Comparison of ENCODE assay signal across 8 mouse cellular contexts in genomic region chr17:24886932-24887271, GRCm38 (mm10). TPM values are rescaled to one million over a fixed set of nuclear protein-coding genes. Genes with fewer than 3 reads are reported as not detected.
DNase-seq lines count a peak whose midpoint lies in the region; ATAC-seq and TF ChIP-seq lines count a peak whose summit lies in the region.

No protein-coding gene starts in this region.

- peaks cover 23% of the 10 kb centered on the region for H3K4me1 ChIP-seq in heart, embryonic 12.5 days (replicated peaks)
- no peaks in the 10 kb centered on the region for H3K4me1 ChIP-seq in ES-Bruce4 (ENCODE audit: control insufficient read depth, insufficient read depth, low read length)
- H3K4me1 ChIP-seq in forebrain, embryonic 15.5 days = peaks cover 31% of the 10 kb centered on the region
- peaks cover 28% of the 10 kb centered on the region for H3K4me1 ChIP-seq in liver, embryonic 16.5 days (ENCODE audit: control insufficient read depth, low read depth, low read length)

- no peak for DNase-seq in heart, postnatal 25 days (ENCODE audit: low spot score)
- no peak for DNase-seq in cerebellum, adult 18-20 months
- no peak for DNase-seq in spleen, postnatal 36 days (ENCODE audit: low spot score in 2 of 2)
- DNase-seq in kidney, adult 11 months = no peak

- TF ChIP-seq EP300 in ES-Bruce4 (IDR thresholded peaks at IDR 0.05; ENCODE audit: insufficient read depth, low read depth, low read length) = no peak

- peak overlapping the region; percentile 81 for H3K4me3 ChIP-seq in heart, embryonic 12.5 days
- H3K4me3 ChIP-seq in ES-Bruce4 (ENCODE audit: low read depth, low read length) = peak overlapping the region; percentile 91
- H3K4me3 ChIP-seq in forebrain, embryonic 15.5 days = peak overlapping the region; percentile 58
- peak overlapping the region; percentile 94 for H3K4me3 ChIP-seq in liver, embryonic 16.5 days (ENCODE audit: low read depth, low read length)

- H3K9ac ChIP-seq in heart, embryonic 12.5 days = peak overlapping the region; percentile 88
- H3K9ac ChIP-seq in ES-Bruce4 (ENCODE audit: low read depth, poor library complexity, severe bottlenecking) = peak overlapping the region; percentile 85
- H3K9ac ChIP-seq in forebrain, embryonic 15.5 days (replicated peaks) = peak overlapping the region; percentile 65
- peak overlapping the region; percentile 98 for H3K9ac ChIP-seq in liver, embryonic 16.5 days (ENCODE audit: low read depth, low read length)

- intact Hi-C loops in heart, postnatal 25 days (cut with DNase I) = loop anchor here (2.0 to 5.0 kb wide), 3 partner anchors 38 to 295 kb away; partner anchors contain the start of genes BC003965 and Msrb1

- peak; percentile 16; the same call in 1 of the 2 replicates for ATAC-seq in heart, embryonic 12.5 days (ENCODE audit: insufficient number of reproducible peaks, low FRiP score)
- ATAC-seq in forebrain, embryonic 15.5 days (replicated peaks) = peak; percentile 44
- ATAC-seq in liver, embryonic 16.5 days (ENCODE audit: low read depth) = peak; percentile 15

- H3K9me3 ChIP-seq in heart, embryonic 12.5 days (replicated peaks) = no peaks in the 10 kb centered on the region
- no peaks in the 10 kb centered on the region for H3K9me3 ChIP-seq in ES-Bruce4 (replicated peaks; ENCODE audit: control insufficient read depth, insufficient read depth, low read length, poor library complexity, severe bottlenecking)
- H3K9me3 ChIP-seq in forebrain, embryonic 15.5 days = no peaks in the 10 kb centered on the region
- H3K9me3 ChIP-seq in liver, embryonic 16.5 days (replicated peaks; ENCODE audit: control insufficient read depth, low read length) = no peaks in the 10 kb centered on the region

- H3K27ac ChIP-seq in heart, embryonic 12.5 days (ENCODE audit: poor library complexity, severe bottlenecking) = peak overlapping the region; percentile 71
- no peak overlapping the region for H3K27ac ChIP-seq in ES-Bruce4 (ENCODE audit: insufficient read depth, low read length)
- peak overlapping the region; percentile 52 for H3K27ac ChIP-seq in forebrain, embryonic 15.5 days (replicated peaks)
- H3K27ac ChIP-seq in liver, embryonic 16.5 days (ENCODE audit: low read length) = peak overlapping the region; percentile 92

- no peak for TF ChIP-seq CTCF in ES-Bruce4 (IDR thresholded peaks at IDR 0.05; ENCODE audit: low read depth, low read length)

- peak overlapping the region; percentile 89 for H3K4me2 ChIP-seq in heart, embryonic 12.5 days
- peak overlapping the region; percentile 84 for H3K4me2 ChIP-seq in forebrain, embryonic 15.5 days (replicated peaks)
- peak overlapping the region; percentile 75 for H3K4me2 ChIP-seq in liver, embryonic 16.5 days (ENCODE audit: low read depth, low read length)

- peaks cover 51% of the 10 kb centered on the region for H3K36me3 ChIP-seq in heart, embryonic 12.5 days
- 0 out of 2 replicates have a peak, but pooled peaks cover 3% of the 10 kb centered on the region for H3K36me3 ChIP-seq in ES-Bruce4 (ENCODE audit: control insufficient read depth, insufficient read depth, low read length, poor library complexity, severe bottlenecking)
- peaks cover 44% of the 10 kb centered on the region for H3K36me3 ChIP-seq in forebrain, embryonic 15.5 days
- peaks cover 52% of the 10 kb centered on the region for H3K36me3 ChIP-seq in liver, embryonic 16.5 days (ENCODE audit: control insufficient read depth, insufficient read depth)

- WGBS in heart, embryonic 12.5 days = 1% methylated on average over 18 of the region's 18 CpGs
- WGBS in forebrain, embryonic 15.5 days = 1% methylated on average over 18 of the region's 18 CpGs
- under 1% methylated on average over 18 of the region's 18 CpGs for WGBS in liver, embryonic 16.5 days (ENCODE audit: insufficient replicate concordance)

- no peak for TF ChIP-seq POLR2A in ES-Bruce4 (IDR thresholded peaks at IDR 0.05; ENCODE audit: insufficient read depth, low read length)

- no peaks in the 10 kb centered on the region for H3K27me3 ChIP-seq in heart, embryonic 12.5 days (replicated peaks)
- no peaks in the 10 kb centered on the region for H3K27me3 ChIP-seq in ES-Bruce4 (ENCODE audit: control insufficient read depth, insufficient read depth, low read length, poor library complexity, severe bottlenecking)
- no peaks in the 10 kb centered on the region for H3K27me3 ChIP-seq in forebrain, embryonic 15.5 days
- H3K27me3 ChIP-seq in liver, embryonic 16.5 days (ENCODE audit: control insufficient read depth, insufficient read depth, low read depth, low read length) = no peaks in the 10 kb centered on the region

RNA-seq across cellular contexts. Expression of gene Spsb3, which starts 0.5 kb away (rescaled TPM):
- polyA plus RNA-seq in heart, embryonic 12.5 days (2016; fragmentation: Nextera tagmentation; extraction: Ambion mirVana) = 25.7 and 28.3 TPM in 2 replicates
- total RNA-seq in heart, postnatal 25 days (2021) = 10 to 100 TPM; 33.4 to 36.3 TPM
- 10.5 and 13.8 TPM in 2 replicates for polyA plus RNA-seq in ES-Bruce4 (2011; ENCODE audit: insufficient read depth, insufficient read length, low read depth, missing spikeins)
- polyA plus RNA-seq in forebrain, embryonic 15.5 days (2015; fragmentation: Nextera tagmentation; extraction: Ambion mirVana) = 81.5 and 82.5 TPM in 2 replicates
- 38.9 and 40.3 TPM in 2 replicates for polyA plus RNA-seq in liver, embryonic 16.5 days (2015; fragmentation: Nextera tagmentation; extraction: Ambion mirVana)

RNA-seq across cellular contexts. Expression of gene Nubp2, which starts 0.8 kb away (rescaled TPM):
- polyA plus RNA-seq in heart, embryonic 12.5 days (2016; fragmentation: Nextera tagmentation; extraction: Ambion mirVana) = 31.9 and 33.1 TPM in 2 replicates
- total RNA-seq in heart, postnatal 25 days (2021) = 10 to 100 TPM; 18.2 to 19.4 TPM
- 29.8 and 39.0 TPM in 2 replicates for polyA plus RNA-seq in ES-Bruce4 (2011; ENCODE audit: insufficient read depth, insufficient read length, low read depth, missing spikeins)
- 73.2 and 74.2 TPM in 2 replicates for polyA plus RNA-seq in forebrain, embryonic 15.5 days (2015; fragmentation: Nextera tagmentation; extraction: Ambion mirVana)
- polyA plus RNA-seq in liver, embryonic 16.5 days (2015; fragmentation: Nextera tagmentation; extraction: Ambion mirVana) = 53.2 and 55.5 TPM in 2 replicates

RNA-seq across cellular contexts. Expression of gene Eme2, which starts 8.0 kb away (rescaled TPM):
- 25.4 and 27.2 TPM in 2 replicates for polyA plus RNA-seq in heart, embryonic 12.5 days (2016; fragmentation: Nextera tagmentation; extraction: Ambion mirVana)
- 10 to 100 TPM; 17.8 to 19.9 TPM for total RNA-seq in heart, postnatal 25 days (2021)
- 4.0 and 6.8 TPM in 2 replicates for polyA plus RNA-seq in ES-Bruce4 (2011; ENCODE audit: insufficient read depth, insufficient read length, low read depth, missing spikeins)
- polyA plus RNA-seq in forebrain, embryonic 15.5 days (2015; fragmentation: Nextera tagmentation; extraction: Ambion mirVana) = 32.8 and 34.6 TPM in 2 replicates
- polyA plus RNA-seq in liver, embryonic 16.5 days (2015; fragmentation: Nextera tagmentation; extraction: Ambion mirVana) = 12.1 and 12.2 TPM in 2 replicates

RNA-seq across cellular contexts. Expression of gene Mrps34, which starts 8.0 kb away (rescaled TPM):
- polyA plus RNA-seq in heart, embryonic 12.5 days (2016; fragmentation: Nextera tagmentation; extraction: Ambion mirVana) = 91.1 and 94.9 TPM in 2 replicates
- total RNA-seq in heart, postnatal 25 days (2021) = 100 to 1,000 TPM; 110 to 111 TPM
- 29.9 and 35.5 TPM in 2 replicates for polyA plus RNA-seq in ES-Bruce4 (2011; ENCODE audit: insufficient read depth, insufficient read length, low read depth, missing spikeins)
- polyA plus RNA-seq in forebrain, embryonic 15.5 days (2015; fragmentation: Nextera tagmentation; extraction: Ambion mirVana) = 77.6 and 82.2 TPM in 2 replicates
- 48.9 and 50.7 TPM in 2 replicates for polyA plus RNA-seq in liver, embryonic 16.5 days (2015; fragmentation: Nextera tagmentation; extraction: Ambion mirVana)

RNA-seq across cellular contexts. Expression of gene Nme3, which starts 9.4 kb away (rescaled TPM):
- 34.5 and 36.5 TPM in 2 replicates for polyA plus RNA-seq in heart, embryonic 12.5 days (2016; fragmentation: Nextera tagmentation; extraction: Ambion mirVana)
- 10 to 100 TPM; 33.9 to 35.6 TPM for total RNA-seq in heart, postnatal 25 days (2021)
- 31.1 and 32.3 TPM in 2 replicates for polyA plus RNA-seq in ES-Bruce4 (2011; ENCODE audit: insufficient read depth, insufficient read length, low read depth, missing spikeins)
- polyA plus RNA-seq in forebrain, embryonic 15.5 days (2015; fragmentation: Nextera tagmentation; extraction: Ambion mirVana) = 69.6 and 72.6 TPM in 2 replicates
- polyA plus RNA-seq in liver, embryonic 16.5 days (2015; fragmentation: Nextera tagmentation; extraction: Ambion mirVana) = 46.7 and 54.0 TPM in 2 replicates
